Comparison of ENCODE assay signal across 8 mouse cellular contexts in the genomic region with DNA sequence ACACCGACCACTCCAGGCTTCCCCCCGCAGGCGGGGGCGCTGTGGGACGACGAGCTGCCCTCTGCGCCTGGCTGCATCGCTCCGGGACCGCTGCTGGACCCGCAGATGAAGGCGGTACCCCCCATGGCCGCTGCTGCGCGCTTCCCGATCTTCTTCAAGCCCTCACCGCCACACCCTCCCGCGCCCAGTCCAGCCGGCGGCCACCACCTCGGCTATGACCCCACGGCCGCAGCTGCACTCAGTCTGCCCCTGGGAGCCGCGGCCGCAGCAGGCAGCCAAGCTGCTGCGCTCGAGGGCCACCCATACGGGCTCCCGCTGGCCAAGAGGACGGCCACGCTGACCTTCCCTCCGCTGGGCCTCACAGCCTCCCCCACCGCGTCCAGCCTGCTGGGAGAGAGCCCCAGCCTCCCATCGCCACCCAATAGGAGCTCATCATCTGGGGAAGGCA. TPM values are rescaled to one million over a fixed set of nuclear protein-coding genes. Genes with fewer than 3 reads are reported as not detected.
DNase-seq lines count a peak whose midpoint lies in the region; ATAC-seq and TF ChIP-seq lines count a peak whose summit lies in the region.

No protein-coding gene starts in this region.

- no peak for TF ChIP-seq CTCF in thymus, adult 2 months (IDR thresholded peaks at IDR 0.05; ENCODE audit: borderline replicate concordance, control insufficient read depth, extremely low read depth, insufficient read depth, low read length, poor library complexity)

- no peaks in the 10 kb centered on the region for H3K9me3 ChIP-seq in limb, embryonic 12.5 days
- H3K9me3 ChIP-seq in neural tube, embryonic 14.5 days (ENCODE audit: control insufficient read depth, low read length) = no peaks in the 10 kb centered on the region

- no peak overlapping the region for H3K27ac ChIP-seq in thymus, adult 2 months (ENCODE audit: control insufficient read depth, insufficient read depth, low read length)
- H3K27ac ChIP-seq in limb, embryonic 12.5 days = no peak overlapping the region
- no peak overlapping the region for H3K27ac ChIP-seq in neural tube, embryonic 14.5 days (ENCODE audit: low read depth, low read length)

- H3K4me3 ChIP-seq in thymus, adult 2 months (ENCODE audit: control insufficient read depth, insufficient read depth, low read length) = no peak overlapping the region
- peak overlapping the region; percentile 41 for H3K4me3 ChIP-seq in limb, embryonic 12.5 days (replicated peaks)
- peak overlapping the region; percentile 28 for H3K4me3 ChIP-seq in neural tube, embryonic 14.5 days (ENCODE audit: low read depth, low read length)

- H3K4me2 ChIP-seq in limb, embryonic 12.5 days = peak overlapping the region; percentile 76
- peak overlapping the region; percentile 48 for H3K4me2 ChIP-seq in neural tube, embryonic 14.5 days (ENCODE audit: low read depth, low read length)

- H3K27me3 ChIP-seq in thymus, adult 2 months (ENCODE audit: control insufficient read depth, insufficient read depth, low read length) = peaks cover 37% of the 10 kb centered on the region
- peaks cover 85% of the 10 kb centered on the region for H3K27me3 ChIP-seq in limb, embryonic 12.5 days
- H3K27me3 ChIP-seq in neural tube, embryonic 14.5 days (ENCODE audit: control insufficient read depth, insufficient read depth, low read length) = peaks cover 51% of the 10 kb centered on the region

- TF ChIP-seq POLR2A in thymus, adult 2 months (IDR thresholded peaks at IDR 0.05; ENCODE audit: control insufficient read depth, extremely low read depth, insufficient read depth, low read length, poor library complexity) = no peak

- H3K4me1 ChIP-seq in thymus, adult 2 months (replicated peaks; ENCODE audit: control insufficient read depth, insufficient read depth, low read length) = peaks cover 19% of the 10 kb centered on the region
- peaks cover 30% of the 10 kb centered on the region for H3K4me1 ChIP-seq in limb, embryonic 12.5 days (replicated peaks)
- H3K4me1 ChIP-seq in neural tube, embryonic 14.5 days (ENCODE audit: control insufficient read depth, insufficient read depth, low read length) = peaks cover 23% of the 10 kb centered on the region

- 13% methylated on average over 37 of the region's 37 CpGs for WGBS in thymus, adult 2 months
- under 1% methylated on average over 37 of the region's 37 CpGs for WGBS in limb, embryonic 12.5 days
- WGBS in neural tube, embryonic 14.5 days = 9% methylated on average over 34 of the region's 37 CpGs

- no peak for ATAC-seq in limb, embryonic 12.5 days (ENCODE audit: insufficient number of reproducible peaks, insufficient read depth, low FRiP score, low TSS enrichment, low read depth)
- ATAC-seq in neural tube, embryonic 14.5 days (ENCODE audit: low read depth) = no peak
- no peak for ATAC-seq in cerebellum, adult (ENCODE audit: insufficient number of reproducible peaks, low FRiP score, low TSS enrichment)

- H3K36me3 ChIP-seq in thymus, adult 2 months (ENCODE audit: control insufficient read depth, insufficient read depth, low read length) = no peaks in the 10 kb centered on the region
- H3K36me3 ChIP-seq in limb, embryonic 12.5 days = no peaks in the 10 kb centered on the region
- no peaks in the 10 kb centered on the region for H3K36me3 ChIP-seq in neural tube, embryonic 14.5 days (ENCODE audit: control insufficient read depth, insufficient read depth, low read length)

- peak; percentile 61 to 78 for DNase-seq in adrenal gland, adult (ENCODE audit: inconsistent age in 2 of 2, low spot score in 1 of 2)
- DNase-seq in adrenal gland, adult 8-10 months = no peak
- DNase-seq in thymus, postnatal 14 days = peak; percentile 18
- DNase-seq in thymus, adult 2 months = no peak
- no peak for DNase-seq in right cerebral cortex, postnatal 36 days (ENCODE audit: low spot score in 2 of 2)

- peak overlapping the region; percentile 54 for H3K9ac ChIP-seq in limb, embryonic 12.5 days (replicated peaks)
- 0 out of 2 replicates have a peak overlapping the region, but pooled peaks have one; percentile 11 for H3K9ac ChIP-seq in neural tube, embryonic 14.5 days (replicated peaks; ENCODE audit: low read depth, low read length)

RNA-seq across cellular contexts. Expression of a gene that starts 6.7 kb away (rescaled TPM):
- total RNA-seq in adrenal gland, adult 8-10 months (2022) = 10 to 100 TPM; 49.4 to 74.0 (median 59.3) TPM
- 39.7 and 46.1 TPM in 2 replicates for polyA plus RNA-seq in thymus, adult 2 months (2012; rRNA removed)
- 0.11 and 0.28 TPM in 2 replicates for polyA plus RNA-seq in limb, embryonic 12.5 days (2016; fragmentation: Nextera tagmentation; extraction: Ambion mirVana)
- 1.9 and 3.0 TPM in 2 replicates for polyA plus RNA-seq in neural tube, embryonic 14.5 days (2014; fragmentation: Nextera tagmentation; extraction: Ambion mirVana)

Comparison
In these comparisons a context has a peak if more than half of its experiments do, and no peak if none do; other contexts are left out.
1. DNase-seq: peak in adrenal gland, adult (2 of 2) and thymus, postnatal 14 days (single experiment); none in adrenal gland, adult 8-10 months (single experiment), thymus, adult 2 months (single experiment) and right cerebral cortex, postnatal 36 days (0 of 2).
2. RNA of a gene that starts 6.7 kb away (polyA plus RNA-seq): 39.7 to 46.1 TPM in thymus, adult 2 months; 1.9 to 3.0 TPM in neural tube, embryonic 14.5 days and 0.11 to 0.28 TPM in limb, embryonic 12.5 days; every median in the first group is over 10 times any median in the second.